12 mouse cellular contexts compared by ENCODE assay signal in the genomic region with DNA sequence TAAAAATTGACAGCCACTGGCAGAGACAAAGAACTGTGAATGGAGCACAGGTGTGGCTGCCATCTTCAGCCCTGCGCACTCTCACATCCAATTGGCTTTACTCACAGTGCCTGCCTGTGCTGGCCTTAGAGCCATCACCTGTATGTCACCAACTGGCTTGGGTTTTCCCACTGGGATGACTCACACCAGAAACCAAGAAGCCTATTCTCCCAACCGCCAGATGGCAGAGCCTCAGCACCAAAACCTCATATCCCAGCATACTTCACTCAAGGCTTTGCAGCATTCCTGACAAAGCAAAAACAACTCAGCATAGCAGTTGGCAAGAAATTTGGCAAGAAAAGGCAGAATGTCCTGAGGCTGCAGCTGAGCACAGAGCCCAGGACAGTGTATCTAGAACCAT. TPM values are rescaled to one million over a fixed set of nuclear protein-coding genes. Genes with fewer than 3 reads are reported as not detected.
DNase-seq lines count a peak whose midpoint lies in the region; ATAC-seq lines count a peak whose summit lies in the region.
"Had no signal": no experiment of that assay in that cellular context is flagged by ENCODE, and none has a peak within 500 bp of the region (broad histone marks: within the 10 kb centered on the region; RNA-seq: fewer than 3 reads in every experiment).

No protein-coding gene starts in this region.

- no peak overlapping the region for H3K9ac ChIP-seq in forebrain, embryonic 15.5 days (replicated peaks)
- no peak overlapping the region for H3K9ac ChIP-seq in forebrain, embryonic 11.5 days (ENCODE audit: low read length)
- H3K9ac ChIP-seq: heart, embryonic 15.5 days; liver, embryonic 12.5 days had no signal

- H3K9me3 ChIP-seq in forebrain, embryonic 15.5 days: no peaks in the 10 kb centered on the region
- no peaks in the 10 kb centered on the region for H3K9me3 ChIP-seq in forebrain, embryonic 11.5 days (ENCODE audit: control insufficient read depth, low read length)
- H3K9me3 ChIP-seq: heart, embryonic 15.5 days; liver, embryonic 12.5 days had no signal

- H3K4me1 ChIP-seq in forebrain, embryonic 15.5 days: peaks cover 9% of the 10 kb centered on the region
- H3K4me1 ChIP-seq in forebrain, embryonic 11.5 days (replicated peaks; ENCODE audit: control insufficient read depth, insufficient read depth, low read length): no peaks in the 10 kb centered on the region
- H3K4me1 ChIP-seq: heart, embryonic 15.5 days had no signal

- peak overlapping the region; percentile 67 for H3K27ac ChIP-seq in forebrain, embryonic 15.5 days (replicated peaks)
- no peak overlapping the region for H3K27ac ChIP-seq in forebrain, embryonic 11.5 days (ENCODE audit: low read depth, low read length)
- H3K27ac ChIP-seq: heart, embryonic 15.5 days; liver, embryonic 12.5 days had no signal

- DNase-seq in forebrain, embryonic 11.5 days (ENCODE audit: low spot score): no peak
- peak; percentile 14 for DNase-seq in 416B (ENCODE audit: low read depth)
- DNase-seq in cerebellum, adult 11 months: peak; percentile 70
- DNase-seq in layer of hippocampus, adult 9-11 months: peak; percentile 50
- DNase-seq in natural killer cell, adult 2 months (ENCODE audit: low spot score in 2 of 2): no peak
- no peak for DNase-seq in heart, postnatal 14 days
- no peak for DNase-seq in kidney, postnatal 25 days
- DNase-seq: embryo, embryonic 11 days had no signal

- no peak overlapping the region for H3K4me3 ChIP-seq in forebrain, embryonic 15.5 days
- H3K4me3 ChIP-seq in forebrain, embryonic 11.5 days (ENCODE audit: low read depth, low read length): no peak overlapping the region
- H3K4me3 ChIP-seq: heart, embryonic 15.5 days; liver, embryonic 12.5 days had no signal

- WGBS in forebrain, embryonic 15.5 days: 65% methylated on average over 2 of the region's 2 CpGs
- 89% methylated on average over 2 of the region's 2 CpGs for WGBS in forebrain, embryonic 11.5 days

- intact Hi-C loops in heart, postnatal 14 days (cut with DNase I): no loop called here

- no peak overlapping the region for H3K4me2 ChIP-seq in forebrain, embryonic 15.5 days (replicated peaks)
- no peak overlapping the region for H3K4me2 ChIP-seq in forebrain, embryonic 11.5 days (ENCODE audit: low read depth, low read length, severe bottlenecking)
- H3K4me2 ChIP-seq: heart, embryonic 15.5 days; liver, embryonic 12.5 days had no signal

- no peaks in the 10 kb centered on the region for H3K27me3 ChIP-seq in forebrain, embryonic 15.5 days
- H3K27me3 ChIP-seq in forebrain, embryonic 11.5 days (ENCODE audit: control insufficient read depth, insufficient read depth, low read length): no peaks in the 10 kb centered on the region
- H3K27me3 ChIP-seq: CH12.LX; heart, embryonic 15.5 days; liver, embryonic 12.5 days had no signal

- H3K36me3 ChIP-seq in forebrain, embryonic 15.5 days: peaks cover 77% of the 10 kb centered on the region
- peaks cover 12% of the 10 kb centered on the region; the same call in 1 of the 2 replicates for H3K36me3 ChIP-seq in forebrain, embryonic 11.5 days (ENCODE audit: control insufficient read depth, insufficient read depth, low read length)

- ATAC-seq in forebrain, embryonic 15.5 days (replicated peaks): 0 out of 2 replicates have a peak, but pooled peaks have one; percentile 26
- no peak for ATAC-seq in forebrain, embryonic 11.5 days (replicated peaks; ENCODE audit: low FRiP score)
- ATAC-seq: liver, embryonic 12.5 days had no signal

RNA-seq across cellular contexts. Expression of a gene that starts 48.2 kb away (rescaled TPM):
- 186 and 197 TPM in 2 replicates for polyA plus RNA-seq in forebrain, embryonic 15.5 days (2015; fragmentation: Nextera tagmentation; extraction: Ambion mirVana)
- 152 and 169 TPM in 2 replicates for polyA plus RNA-seq in forebrain, embryonic 11.5 days (2014; fragmentation: Nextera tagmentation; extraction: Ambion mirVana)
- 10 to 100 TPM; 32.5 to 41.3 TPM for total RNA-seq in heart, postnatal 14 days (2021)

RNA-seq across cellular contexts. Expression of a gene that starts 52.1 kb away (rescaled TPM):
- polyA plus RNA-seq in forebrain, embryonic 15.5 days (2015; fragmentation: Nextera tagmentation; extraction: Ambion mirVana): 10.4 and 10.7 TPM in 2 replicates
- 15.4 and 15.6 TPM in 2 replicates for polyA plus RNA-seq in forebrain, embryonic 11.5 days (2014; fragmentation: Nextera tagmentation; extraction: Ambion mirVana)
- total RNA-seq in heart, postnatal 14 days (2021): 1 to 10 TPM; 7.6 to 8.5 TPM

RNA-seq across cellular contexts. Expression of a gene that starts 52.6 kb away (rescaled TPM):
- 63.3 and 70.2 TPM in 2 replicates for polyA plus RNA-seq in forebrain, embryonic 15.5 days (2015; fragmentation: Nextera tagmentation; extraction: Ambion mirVana)
- polyA plus RNA-seq in forebrain, embryonic 11.5 days (2014; fragmentation: Nextera tagmentation; extraction: Ambion mirVana): 84.5 and 84.8 TPM in 2 replicates
- 10 to 100 TPM; 15.5 to 16.1 TPM for total RNA-seq in heart, postnatal 14 days (2021)

Comparison
In these comparisons a context has a peak if more than half of its experiments do, and no peak if none do; other contexts are left out.
1. DNase-seq: peak in 416B (single experiment), cerebellum, adult 11 months (single experiment) and layer of hippocampus, adult 9-11 months (single experiment); none in forebrain, embryonic 11.5 days (single experiment), natural killer cell, adult 2 months (0 of 2), heart, postnatal 14 days (0 of 2) and kidney, postnatal 25 days (0 of 2).